Mouse (Mus musculus) spleen, adult 2 months (tissue): ENCODE measurements around the gene Cherp. TPM values are rescaled to one million over a fixed set of nuclear protein-coding genes. Genes with fewer than 3 reads are reported as not detected.

Experiments used
- DNase-seq, 2 experiments: peaks; one replicate each; pipeline versions ENCODE4 v3.0.0 to v3.0.0-alpha.2; 2012 to 2021; ENCODE audit warnings: low spot score in 2 of 2, low read depth in 1 of 2
- H3K27ac ChIP-seq: fragments of 200-500 bp; 2 replicates; pipeline ENCODE4 v1.5.1; 2012; ENCODE audit warnings: low read length, inconsistent platforms; ENCODE audit not compliant: insufficient read depth
- H3K27me3 ChIP-seq: fragments of 200-500 bp; 2 replicates; pipeline ENCODE4 v1.6.1; 2012; ENCODE audit warnings: mild to moderate bottlenecking, moderate library complexity, low read length, inconsistent platforms; ENCODE audit not compliant: control insufficient read depth, insufficient read depth
- H3K36me3 ChIP-seq: fragments of 200-500 bp; 2 replicates; pipeline ENCODE4 v1.6.1; 2012; ENCODE audit warnings: mild to moderate bottlenecking, low read length, inconsistent platforms; ENCODE audit not compliant: control insufficient read depth, insufficient read depth
- H3K4me1 ChIP-seq: fragments of 200-500 bp; 2 replicates; pipeline ENCODE4 v1.6.1; 2011; ENCODE audit warnings: inconsistent platforms; ENCODE audit not compliant: control insufficient read depth, insufficient read depth, insufficient read length
- H3K4me3 ChIP-seq: fragments of 200-500 bp; 2 replicates; pipeline ENCODE4 v1.5.1; 2011; ENCODE audit warnings: mild to moderate bottlenecking, inconsistent platforms; ENCODE audit not compliant: insufficient read depth, insufficient read length; ENCODE audit errors: extremely low read depth
- CTCF ChIP-seq: fragments of 200-500 bp; IDR thresholded peaks from 2 replicates; pipeline ENCODE4 v1.5.1; 2011; ENCODE audit warnings: mild to moderate bottlenecking, inconsistent platforms; ENCODE audit not compliant: insufficient read depth, insufficient read length, insufficient replicate concordance; ENCODE audit errors: extremely low read depth
- POLR2A ChIP-seq: fragments of 200-500 bp; IDR thresholded peaks from 2 replicates; pipeline ENCODE4 v1.6.1; 2011; ENCODE audit warnings: low read depth, low read length, inconsistent platforms
- WGBS: fragments of 180-500 bp; shearing (Covaris S2); methylation state at CpG from one replicate; pipeline ENCODE4 v1.1.7; 2018; 5-methylcytosine and 5-hydroxymethylcytosine counted together
- polyA plus RNA-seq: library from polyadenylated mRNA; depleted of rRNA; stranded (reverse); fragments of >200 nt; gene quantifications from 2 replicates; pipeline ENCODE4 v1.2.3, GENCODE M21; 2012

Gene Cherp
- polyA plus RNA-seq, 1 experiment: 63.6 TPM

DNA sequence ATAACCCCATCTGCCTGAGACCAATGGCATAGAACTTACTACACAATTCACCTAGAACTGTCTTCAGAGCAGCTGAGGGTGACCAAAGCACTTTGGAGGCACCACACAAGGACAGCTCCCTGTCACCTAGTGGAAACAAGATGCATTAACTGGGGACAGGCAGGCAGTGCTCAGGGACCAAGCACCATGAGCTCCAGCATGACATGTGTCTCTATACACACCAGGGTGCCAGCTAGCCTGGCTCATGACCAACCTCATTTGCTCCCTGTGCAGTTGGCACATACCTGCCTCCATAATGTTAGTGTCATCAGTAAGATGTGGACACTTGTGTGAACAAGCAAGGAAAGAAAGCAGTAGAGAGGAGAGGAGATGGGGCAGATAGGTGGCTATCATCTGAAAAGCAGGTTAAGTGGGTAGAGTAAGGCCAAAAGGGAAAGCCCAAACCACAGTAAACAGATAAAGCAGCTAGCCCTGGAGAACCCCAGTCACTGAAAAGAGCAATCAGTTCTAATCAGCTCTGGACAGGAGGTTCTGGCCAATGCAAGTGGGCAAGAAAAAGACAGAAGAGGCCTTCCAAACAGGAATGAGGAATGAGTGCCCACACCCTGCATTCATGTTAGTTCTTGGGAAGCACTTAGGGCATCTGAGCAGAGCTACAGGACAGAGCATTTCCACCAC, 29.8 kb upstream of the Cherp start:
- no peak overlapping the region for H3K4me3 ChIP-seq
- no peaks in the 10 kb centered on the region; the same call in 1 of the 2 replicates for H3K4me1 ChIP-seq
- DNase-seq: no peak
- H3K27ac ChIP-seq: no peak overlapping the region
- no peaks in the 10 kb centered on the region for H3K36me3 ChIP-seq
- no peaks in the 10 kb centered on the region for H3K27me3 ChIP-seq
- TF ChIP-seq CTCF: no peak
- TF ChIP-seq POLR2A: no peak

- DNase-seq: no peak
- Histone ChIP-seq H3K4me3 (no peak overlapping the region), H3K4me1 (no peaks in the 10 kb centered on the region; the same call in 1 of the 2 replicates), H3K36me3 (no peaks in the 10 kb centered on the region), H3K27me3 (no peaks in the 10 kb centered on the region), H3K27ac (no peak overlapping the region)
- no peak for TF ChIP-seq CTCF
- TF ChIP-seq POLR2A: no peak
Observed at GRCm38 (mm10) chr8:72504137-72504536, 29.1 kb upstream of the Cherp start.

- H3K27me3 ChIP-seq: no peaks in the 10 kb centered on the region
- TF ChIP-seq CTCF: no peak
- TF ChIP-seq POLR2A: no peak
- 96% methylated on average over 1 of the region's 1 CpGs for WGBS
- H3K36me3 ChIP-seq: peaks cover 12% of the 10 kb centered on the region
- H3K4me3 ChIP-seq: no peak overlapping the region
- H3K27ac ChIP-seq: no peak overlapping the region
- DNase-seq: no peak
- H3K4me1 ChIP-seq: no peaks in the 10 kb centered on the region; the same call in 1 of the 2 replicates
Observed at GRCm38 (mm10) chr8:72500521-72500931, 25.5 kb upstream of the Cherp start.

DNA sequence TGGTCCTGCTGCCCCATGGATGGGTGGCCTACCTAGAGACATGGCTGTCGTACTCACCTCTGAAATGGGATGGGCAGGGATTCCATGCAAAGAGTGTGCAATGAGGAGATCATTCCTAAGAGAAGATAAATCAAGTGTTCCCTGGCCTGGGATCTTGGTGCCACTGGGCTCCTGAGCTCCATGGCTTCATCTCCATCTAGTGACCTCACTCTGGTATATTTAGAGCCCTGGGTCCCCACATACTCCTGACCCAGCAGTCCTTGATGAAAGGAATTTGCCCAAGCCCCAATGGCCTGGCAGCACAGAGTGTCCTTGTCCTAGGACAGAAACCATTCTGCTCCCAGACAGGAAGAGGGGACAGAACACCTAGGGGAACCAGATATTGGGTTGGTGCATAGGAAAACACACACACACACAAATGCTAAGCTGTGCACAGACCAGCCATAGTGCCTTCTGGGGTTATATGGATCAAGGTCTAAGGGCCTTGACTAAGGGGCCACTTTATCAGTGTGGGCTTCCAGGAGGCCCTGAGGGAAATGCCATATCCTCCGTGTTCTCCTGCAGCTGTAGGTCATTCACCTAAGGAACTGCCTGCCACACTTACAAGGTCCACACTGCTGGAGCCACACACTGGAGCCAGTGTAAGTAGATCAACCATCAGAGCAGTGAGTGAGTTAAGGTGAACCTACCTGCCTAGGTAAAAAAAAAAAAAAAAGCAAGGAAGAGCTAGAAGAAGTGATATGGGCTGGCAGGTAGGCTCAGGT, 24.7 kb upstream of the Cherp start:
- TF ChIP-seq CTCF (no peak), POLR2A (no peak)
- 91% methylated on average over 2 of the region's 2 CpGs for WGBS
- DNase-seq: no peak
- Histone ChIP-seq H3K36me3 (peaks cover 12% of the 10 kb centered on the region), H3K27ac (no peak overlapping the region), H3K4me1 (no peaks in the 10 kb centered on the region; the same call in 1 of the 2 replicates), H3K27me3 (no peaks in the 10 kb centered on the region), H3K4me3 (no peak overlapping the region)

- Histone ChIP-seq H3K4me1 (no peaks in the 10 kb centered on the region), H3K27ac (no peak overlapping the region), H3K36me3 (peaks cover 12% of the 10 kb centered on the region), H3K4me3 (no peak overlapping the region), H3K27me3 (no peaks in the 10 kb centered on the region)
- TF ChIP-seq POLR2A (no peak), CTCF (no peak)
- 73% methylated on average over 4 of the region's 4 CpGs for WGBS
- no peak for DNase-seq
Observed at GRCm38 (mm10) chr8:72498527-72498926, 23.5 kb upstream of the Cherp start.

DNA sequence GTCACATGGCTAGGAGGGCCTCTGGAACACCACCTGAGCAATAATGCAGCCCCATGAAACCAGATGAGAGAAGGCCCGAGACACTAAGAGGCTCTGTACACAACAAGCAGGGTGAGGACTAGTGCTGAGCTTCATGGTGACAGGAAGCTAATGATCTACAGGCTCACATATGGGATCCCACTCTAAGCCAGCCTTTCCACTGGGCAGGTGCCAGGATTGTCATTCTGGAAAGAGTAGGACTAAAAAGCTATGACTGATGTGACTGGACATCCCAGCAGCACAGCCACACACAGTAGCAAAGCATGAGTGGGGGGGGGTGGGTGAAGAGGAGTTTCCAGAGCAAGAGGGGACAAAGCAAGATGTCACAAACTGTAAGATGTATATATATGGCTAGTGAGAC, 22.9 kb upstream of the Cherp start:
- Histone ChIP-seq H3K4me1 (peaks cover 2% of the 10 kb centered on the region; the same call in 1 of the 2 replicates), H3K27me3 (no peaks in the 10 kb centered on the region), H3K36me3 (peaks cover 12% of the 10 kb centered on the region), H3K27ac (no peak overlapping the region), H3K4me3 (no peak overlapping the region)
- DNase-seq: no peak
- 91% methylated on average over 1 of the region's 1 CpGs for WGBS
- TF ChIP-seq CTCF (no peak), POLR2A (no peak)

GRCm38 (mm10) chr8:72496217-72496616, 21.2 kb upstream of the Cherp start:
- no peak overlapping the region for H3K4me3 ChIP-seq
- WGBS: 97% methylated on average over 19 of the region's 19 CpGs
- H3K27ac ChIP-seq: no peak overlapping the region
- peaks cover 2% of the 10 kb centered on the region; the same call in 1 of the 2 replicates for H3K4me1 ChIP-seq
- no peak for DNase-seq
- H3K27me3 ChIP-seq: no peaks in the 10 kb centered on the region
- H3K36me3 ChIP-seq: peaks cover 12% of the 10 kb centered on the region
- TF ChIP-seq POLR2A: no peak
- TF ChIP-seq CTCF: no peak
